Mouse (Mus musculus) small intestine, adult 2 months (tissue): Measurements from ENCODE around the gene Zmiz1.

Source experiments
- CTCF ChIP-seq: fragments of 200-500 bp; IDR thresholded peaks from 2 replicates; pipeline ENCODE4 v1.5.1; 2012; ENCODE audit warnings: low read depth, mild to moderate bottlenecking, control low read depth, inconsistent platforms, low read length, moderate library complexity, mixed read lengths; ENCODE audit not compliant: insufficient replicate concordance, insufficient read length; ENCODE audit errors: extremely low read depth
- POLR2A ChIP-seq: fragments of 200-500 bp; IDR thresholded peaks from 2 replicates; pipeline ENCODE4 v1.6.1; 2012; ENCODE audit warnings: low read depth, mild to moderate bottlenecking, control low read depth, inconsistent platforms, low read length, moderate library complexity

- TF ChIP-seq POLR2A = no peak
- no peak for TF ChIP-seq CTCF
Observed at GRCm38 (mm10) chr14:25623698-25624097, 164.7 kb downstream of the Zmiz1 start.
